Mouse (Mus musculus) lung, postnatal 0 days (tissue): Measurements from ENCODE around the gene Tmem125.

Source experiments
- CTCF ChIP-seq: IDR thresholded peaks from 2 replicates; pipeline ENCODE4 v1.5.1; 2016; ENCODE audit warnings: antibody characterized with exemption, mild to moderate bottlenecking
- EP300 ChIP-seq: IDR thresholded peaks from 2 replicates; pipeline ENCODE4 v1.6.1; 2016; ENCODE audit warnings: antibody characterized with exemption, mild to moderate bottlenecking, control low read depth

DNA sequence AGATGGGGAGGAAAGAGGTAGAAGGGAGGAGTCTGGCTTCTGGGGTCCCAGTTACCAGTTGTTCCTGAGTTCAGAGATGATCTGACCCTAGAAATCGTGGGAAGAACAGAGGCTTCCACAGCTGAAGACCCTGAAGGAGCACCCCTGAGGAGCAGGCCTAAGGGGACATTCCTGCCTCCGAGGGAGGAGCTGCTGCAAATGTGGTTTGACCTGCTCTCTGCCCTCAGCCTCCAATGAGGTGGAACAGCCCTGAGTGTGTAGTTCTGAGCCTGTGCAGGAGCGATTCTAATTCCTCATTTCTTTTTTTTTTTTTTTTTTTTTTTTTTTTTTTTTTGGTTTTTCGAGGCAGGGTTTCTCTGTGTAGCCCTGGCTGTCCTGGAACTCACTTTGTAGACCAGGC, 10.7 kb downstream of the Tmem125 start:
- TF ChIP-seq CTCF (no peak), EP300 (no peak)
